Mouse (Mus musculus): ENCODE results near the gene Mid1.
A peak's percentile ranks its signal among the peaks of the same experiment; 100 is the strongest.
"Not testable (repeated sequence)": the region's sequence is repeated elsewhere in the genome, so short reads cannot be mapped to it uniquely, and the experiment has no call there.

Mid1 gene

GRCm38 (mm10) chrX:170017333-170018245 is 332.6 kb downstream of the Mid1 start:
- peak; percentile 83 for DNase-seq (ENCODE audit: low read depth)

GRCm38 (mm10) chrX:170018571-170019218 is 333.7 kb downstream of the Mid1 start:
- not testable (repeated sequence) for DNase-seq (ENCODE audit: low read depth)

GRCm38 (mm10) chrX:170019219-170019953 is 334.4 kb downstream of the Mid1 start:
- not testable (repeated sequence) for DNase-seq (ENCODE audit: low read depth)

GRCm38 (mm10) chrX:170019954-170020689 is 335.1 kb downstream of the Mid1 start:
- peak; percentile 80 for DNase-seq (ENCODE audit: low read depth)

- DNase-seq (ENCODE audit: low read depth) = peak; percentile 87
Observed at GRCm38 (mm10) chrX:170020690-170021050, 335.7 kb downstream of the Mid1 start.

GRCm38 (mm10) chrX:170021205-170021604 is 336.2 kb downstream of the Mid1 start:
- not testable (repeated sequence) for DNase-seq (ENCODE audit: low read depth)

- not testable (repeated sequence) for DNase-seq (ENCODE audit: low read depth)
Observed at GRCm38 (mm10) chrX:170021750-170022461, 336.9 kb downstream of the Mid1 start.

All from c-Kit-positive CD71-positive TER-119-negative erythroid progenitor cells, embryonic 14.5 days (primary cell).